Mouse (Mus musculus): ENCODE results near the gene Relt. TPM values are rescaled to one million over a fixed set of nuclear protein-coding genes. Genes with fewer than 3 reads are reported as not detected.

Relt gene
- polyA plus RNA-seq, 1 experiment from 2014 or later = 3.7 TPM

DNA sequence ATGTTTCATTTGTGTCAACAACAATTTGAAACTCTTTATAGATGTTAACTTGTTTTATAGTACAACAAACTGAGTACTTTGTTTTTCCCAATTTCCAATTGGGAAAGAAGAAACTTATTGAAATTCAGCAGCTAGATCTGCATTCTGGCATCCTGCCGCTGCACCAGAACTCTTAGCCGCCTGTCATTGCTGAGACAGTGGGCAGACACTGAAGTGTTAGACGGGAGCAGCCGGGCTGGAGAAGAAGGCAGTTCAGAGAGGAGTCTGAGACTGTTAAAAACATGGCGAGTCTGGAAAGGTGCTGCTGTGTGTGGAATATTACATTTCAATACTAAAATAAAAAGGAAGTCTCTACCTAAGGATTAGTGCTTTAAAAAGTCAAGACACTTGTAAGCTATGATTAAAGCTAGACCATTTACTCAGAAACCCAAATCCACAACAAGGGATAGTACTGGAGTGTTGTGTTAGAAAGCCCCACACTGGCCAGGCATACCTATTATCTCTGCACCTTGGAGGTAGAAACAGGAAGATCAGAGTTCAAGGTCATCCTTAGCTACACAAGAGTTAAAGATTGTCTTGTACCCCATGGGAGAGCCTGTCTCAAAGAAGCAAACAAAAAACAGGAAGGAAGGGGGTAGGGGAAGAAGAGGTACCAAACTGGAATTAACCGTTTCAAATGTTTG is 46.3 kb downstream of the Relt start:
- H3K27ac ChIP-seq = no peak overlapping the region
- H3K36me3 ChIP-seq = no peaks in the 10 kb centered on the region
- H3K27me3 ChIP-seq (replicated peaks) = no peaks in the 10 kb centered on the region
- no peak overlapping the region for H3K4me2 ChIP-seq (replicated peaks)
- WGBS = 78% methylated on average over 6 of the region's 6 CpGs
- H3K9me3 ChIP-seq = no peaks in the 10 kb centered on the region
- no peaks in the 10 kb centered on the region for H3K4me1 ChIP-seq
- no peak for ATAC-seq (ENCODE audit: low FRiP score, low read depth)
- no peak overlapping the region for H3K9ac ChIP-seq
- H3K4me3 ChIP-seq = no peak overlapping the region

DNA sequence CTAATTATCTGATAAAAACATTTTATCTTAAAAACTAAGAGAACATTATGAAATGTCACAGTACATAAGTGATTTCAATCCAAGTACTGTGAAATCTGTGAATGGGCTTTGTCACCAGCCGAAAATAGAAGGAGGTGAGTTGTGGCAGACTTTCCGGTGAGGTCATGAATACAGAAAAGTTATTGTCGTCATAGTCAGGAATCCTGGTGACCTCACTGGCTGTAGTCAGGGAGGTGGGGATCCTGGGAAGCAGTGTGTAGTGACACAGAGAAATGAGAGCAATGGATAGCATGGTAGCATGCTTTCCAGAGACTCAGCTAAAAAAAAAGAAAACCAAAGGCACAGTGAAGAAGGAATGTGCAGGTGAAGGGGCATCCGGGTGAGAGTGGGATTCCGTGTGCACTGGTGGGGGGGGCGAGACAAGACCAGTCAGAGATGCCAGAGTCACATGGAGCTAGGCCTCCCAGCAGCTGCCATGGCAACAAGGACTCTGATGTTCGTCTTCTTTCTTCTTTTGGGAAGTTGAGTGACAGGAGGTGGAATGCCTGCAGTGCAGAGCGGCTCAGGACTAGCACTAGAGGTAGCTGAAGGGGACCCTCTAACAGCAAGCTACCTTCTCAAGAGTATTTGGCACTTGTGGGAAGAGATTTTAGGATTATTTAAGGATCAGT is 47.2 kb downstream of the Relt start:
- Histone ChIP-seq H3K4me3 (no peak overlapping the region), H3K27ac (no peak overlapping the region), H3K9me3 (no peaks in the 10 kb centered on the region), H3K9ac (no peak overlapping the region), H3K4me1 (no peaks in the 10 kb centered on the region), H3K27me3 (replicated peaks) (no peaks in the 10 kb centered on the region), H3K36me3 (no peaks in the 10 kb centered on the region), H3K4me2 (replicated peaks) (no peak overlapping the region)
- WGBS = 51% methylated on average over 8 of the region's 8 CpGs
- no peak for ATAC-seq (ENCODE audit: low FRiP score, low read depth)

DNA sequence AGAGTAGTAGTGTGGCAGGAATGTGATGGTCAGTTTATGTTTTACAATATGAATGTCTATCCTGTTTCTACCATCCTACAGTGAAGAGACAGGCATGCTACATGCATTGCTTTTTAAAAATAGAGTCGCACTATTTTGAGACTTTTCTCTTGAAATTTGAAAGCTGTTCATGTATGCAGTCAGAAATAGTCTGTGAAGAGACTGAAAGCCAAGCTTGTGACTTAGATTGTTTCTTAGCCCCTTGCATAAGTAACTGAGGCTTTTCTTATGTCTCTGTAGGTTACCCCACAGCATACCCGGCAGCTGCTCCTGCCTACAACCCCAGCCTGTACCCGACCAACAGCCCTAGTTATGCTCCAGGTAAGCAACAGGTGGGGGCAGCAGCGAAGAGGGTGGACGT is 50.6 kb downstream of the Relt start:
- no peaks in the 10 kb centered on the region for H3K9me3 ChIP-seq
- ATAC-seq (ENCODE audit: low FRiP score, low read depth) = no peak
- no peak overlapping the region for H3K27ac ChIP-seq
- no peaks in the 10 kb centered on the region for H3K27me3 ChIP-seq (replicated peaks)
- 87% methylated on average over 5 of the region's 5 CpGs for WGBS
- H3K4me1 ChIP-seq = no peaks in the 10 kb centered on the region
- H3K9ac ChIP-seq = no peak overlapping the region
- H3K4me3 ChIP-seq = no peak overlapping the region
- no peaks in the 10 kb centered on the region for H3K36me3 ChIP-seq
- no peak overlapping the region for H3K4me2 ChIP-seq (replicated peaks)

DNA sequence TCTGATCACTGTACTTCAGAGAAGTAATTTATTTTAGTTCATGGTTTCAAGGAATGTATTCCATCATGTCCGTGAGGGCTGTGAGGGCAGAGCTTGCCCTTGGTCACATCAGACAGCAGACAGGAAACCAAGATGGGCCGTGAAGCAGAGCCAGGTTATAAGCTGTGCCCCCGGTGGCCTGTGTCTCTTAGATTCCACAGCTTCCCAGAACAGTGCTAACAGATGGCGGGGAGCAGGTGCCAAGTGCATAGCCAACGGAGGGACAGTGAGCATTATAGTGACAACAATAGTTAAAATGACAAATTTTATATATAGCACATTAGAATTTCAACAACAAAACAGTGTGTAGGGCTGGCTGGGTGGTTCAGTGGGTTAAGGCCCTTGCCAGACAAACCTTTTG is 51.3 kb downstream of the Relt start:
- no peaks in the 10 kb centered on the region for H3K4me1 ChIP-seq
- no peak for ATAC-seq (ENCODE audit: low FRiP score, low read depth)
- WGBS = 75% methylated on average over 5 of the region's 5 CpGs

DNA sequence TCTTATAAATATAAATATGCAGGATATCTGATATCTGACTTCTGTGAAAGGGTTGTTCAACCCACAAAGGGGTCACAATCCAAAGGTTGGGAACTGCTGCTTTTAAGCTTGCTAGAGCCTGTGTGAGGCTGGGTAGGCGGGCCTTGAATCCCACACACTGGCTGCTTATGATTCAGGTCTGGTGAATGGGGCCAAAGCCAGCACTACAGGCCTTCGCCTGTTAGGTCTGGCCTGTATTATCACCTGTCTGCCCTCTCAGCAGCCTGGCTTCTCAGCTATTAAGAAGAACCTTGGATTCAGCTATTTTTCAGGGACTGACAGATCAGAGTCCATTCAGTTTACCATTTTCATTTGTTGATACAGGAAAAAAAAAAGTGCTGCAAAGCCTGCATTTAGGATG is 57.9 kb downstream of the Relt start:
- Histone ChIP-seq H3K27me3 (replicated peaks) (no peaks in the 10 kb centered on the region), H3K4me2 (replicated peaks) (no peak overlapping the region), H3K27ac (no peak overlapping the region), H3K4me1 (no peaks in the 10 kb centered on the region), H3K9me3 (no peaks in the 10 kb centered on the region), H3K4me3 (no peak overlapping the region), H3K9ac (no peak overlapping the region), H3K36me3 (no peaks in the 10 kb centered on the region)
- 75% methylated on average over 2 of the region's 2 CpGs for WGBS
- no peak for ATAC-seq (ENCODE audit: low FRiP score, low read depth)

More for the DNA sequence above, 51.3 kb downstream of the Relt start:
- Histone ChIP-seq H3K4me3 (no peak overlapping the region), H3K4me2 (replicated peaks) (no peak overlapping the region), H3K9me3 (no peaks in the 10 kb centered on the region), H3K27me3 (replicated peaks) (no peaks in the 10 kb centered on the region), H3K36me3 (no peaks in the 10 kb centered on the region), H3K27ac (no peak overlapping the region), H3K9ac (no peak overlapping the region)

DNA sequence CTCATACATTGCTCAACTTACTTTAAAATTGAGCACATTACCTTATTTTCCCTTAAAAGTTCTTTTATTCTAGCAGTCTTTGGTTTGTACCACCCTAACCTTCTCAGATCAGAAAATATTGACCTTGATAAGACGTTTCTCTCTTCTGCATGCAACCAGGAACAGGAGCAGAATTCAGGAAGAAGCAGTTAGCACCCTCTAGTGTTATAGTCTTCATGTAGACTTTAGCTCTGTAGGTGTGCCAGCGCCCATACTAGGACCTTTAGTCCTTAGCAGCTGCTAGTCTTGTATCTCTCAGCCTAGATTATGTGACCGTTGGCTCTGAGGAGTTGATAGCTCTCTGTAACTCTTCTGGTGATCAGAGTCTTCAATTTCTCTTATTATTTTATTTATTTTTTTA is 64.4 kb downstream of the Relt start:
- no peak for ATAC-seq (ENCODE audit: low FRiP score, low read depth)
- H3K4me3 ChIP-seq = no peak overlapping the region
- H3K4me2 ChIP-seq (replicated peaks) = no peak overlapping the region

More for the DNA sequence above, 64.4 kb downstream of the Relt start:
- Histone ChIP-seq H3K9ac (no peak overlapping the region), H3K36me3 (no peaks in the 10 kb centered on the region), H3K27me3 (replicated peaks) (no peaks in the 10 kb centered on the region), H3K9me3 (no peaks in the 10 kb centered on the region), H3K27ac (no peak overlapping the region), H3K4me1 (no peaks in the 10 kb centered on the region)
- WGBS = 68% methylated on average over 3 of the region's 3 CpGs

Small RNAs within 50 kb of the gene (microRNA-seq; reads per million reads assigned to microRNA genes)
- 63.6 reads per million, percentile 46 among the genes with 10 or more reads in this experiment for gene Mir3102

Other genes starting within 250 kb of the Relt start
- gene Plekhb1, start 201.0 kb downstream of the Relt start, polyA plus RNA-seq (2016; fragmentation: Nextera tagmentation; extraction: Ambion mirVana) = 12.8 and 13.4 TPM in 2 replicates
- 58.2 and 77.7 TPM in 2 replicates for gene Fam168a, start 156.8 kb downstream of the Relt start, polyA plus RNA-seq (2016; fragmentation: Nextera tagmentation; extraction: Ambion mirVana)
- gene Arhgef17, start 68.7 kb upstream of the Relt start, polyA plus RNA-seq (2016; fragmentation: Nextera tagmentation; extraction: Ambion mirVana) = 7.1 and 7.9 TPM in 2 replicates
- gene P2ry6, start 111.2 kb upstream of the Relt start, polyA plus RNA-seq (2016; fragmentation: Nextera tagmentation; extraction: Ambion mirVana) = 2.9 and 3.3 TPM in 2 replicates
- 0.77 and 1.0 TPM in 2 replicates for gene P2ry2, start 149.4 kb upstream of the Relt start, polyA plus RNA-seq (2016; fragmentation: Nextera tagmentation; extraction: Ambion mirVana)
- gene Fchsd2, start 229.4 kb upstream of the Relt start, polyA plus RNA-seq (2016; fragmentation: Nextera tagmentation; extraction: Ambion mirVana) = 34.6 and 36.5 TPM in 2 replicates